Mouse (Mus musculus) liver, embryonic 16.5 days (tissue): ENCODE data around the gene Nhsl2. TPM values are rescaled to one million over a fixed set of nuclear protein-coding genes. Genes with fewer than 3 reads are reported as not detected.

Experiments
- ATAC-seq: fragments of 200-750 bp; cut with Nextera tagmentation; 2 replicates; pipeline ENCODE4 v1.8.0; 2017; ENCODE audit warnings: low read depth, mild to moderate bottlenecking, moderate number of reproducible peaks, moderate library complexity
- H3K27ac ChIP-seq: fragments of 300-500 bp; sonication (generic); 2 replicates; pipeline ENCODE4 v1.5.1; 2014; ENCODE audit warnings: mild to moderate bottlenecking, low read length
- H3K27me3 ChIP-seq: fragments of 300-500 bp; sonication (generic); 2 replicates; pipeline ENCODE4 v1.6.1; 2014; ENCODE audit warnings: low read depth, low read length, mixed read lengths; ENCODE audit not compliant: control insufficient read depth, insufficient read depth
- H3K36me3 ChIP-seq: fragments of 300-500 bp; sonication (generic); 2 replicates; pipeline ENCODE4 v1.6.1; 2014; ENCODE audit warnings: mild to moderate bottlenecking; ENCODE audit not compliant: control insufficient read depth, insufficient read depth
- H3K4me1 ChIP-seq: fragments of 300-500 bp; sonication (generic); 2 replicates; pipeline ENCODE4 v1.6.1; 2014; ENCODE audit warnings: low read depth, low read length, mixed read lengths; ENCODE audit not compliant: control insufficient read depth
- H3K4me2 ChIP-seq: fragments of 300-500 bp; sonication (generic); 2 replicates; pipeline ENCODE4 v1.6.1; 2014; ENCODE audit warnings: low read depth, low read length, mixed read lengths
- H3K4me3 ChIP-seq: fragments of 300-500 bp; sonication (generic); 2 replicates; pipeline ENCODE4 v1.5.1; 2014; ENCODE audit warnings: low read depth, mild to moderate bottlenecking, low read length
- H3K9ac ChIP-seq: fragments of 300-500 bp; sonication (generic); 2 replicates; pipeline ENCODE4 v1.6.1; 2014; ENCODE audit warnings: low read depth, low read length
- H3K9me3 ChIP-seq: fragments of 300-500 bp; sonication (generic); replicated peaks from 2 replicates; pipeline ENCODE4 v1.6.1; 2016; ENCODE audit warnings: low read length; ENCODE audit not compliant: control insufficient read depth
- WGBS: fragments of 180-500 bp; shearing (Covaris S2); extraction: QIAGEN DNeasy Blood & Tissue Kit; methylation state at CpG from one replicate; pipeline ENCODE4 v1.1.7; 2014; ENCODE audit not compliant: insufficient replicate concordance; 5-methylcytosine and 5-hydroxymethylcytosine counted together
- polyA plus RNA-seq: library from polyadenylated mRNA; unstranded; fragments of >200 nt; fragmentation: Nextera tagmentation; extraction: Ambion mirVana; gene quantifications from 2 replicates; pipeline ENCODE4 v1.2.1, GENCODE M21; 2015

Nhsl2 gene
- polyA plus RNA-seq, 1 experiment from 2014 or later = 1.7 TPM

- Histone ChIP-seq H3K4me1 (no peaks in the 10 kb centered on the region), H3K9ac (no peak overlapping the region), H3K9me3 (no peaks in the 10 kb centered on the region), H3K36me3 (no peaks in the 10 kb centered on the region), H3K27me3 (no peaks in the 10 kb centered on the region; the same call in 1 of the 2 replicates), H3K4me2 (no peak overlapping the region), H3K27ac (no peak overlapping the region), H3K4me3 (no peak overlapping the region)
- 36% methylated on average over 2 of the region's 2 CpGs for WGBS
- no peak for ATAC-seq
These were observed 132.3 kb downstream of the Nhsl2 start for GRCm38 (mm10) chrX:101981450-101981849.

GRCm38 (mm10) chrX:101983638-101984037 lies 134.5 kb downstream of the Nhsl2 start:
- WGBS = 47% methylated on average over 6 of the region's 6 CpGs
- Histone ChIP-seq H3K4me3 (no peak overlapping the region), H3K27me3 (peaks cover 2% of the 10 kb centered on the region; the same call in 1 of the 2 replicates), H3K27ac (no peak overlapping the region), H3K9me3 (no peaks in the 10 kb centered on the region), H3K4me1 (no peaks in the 10 kb centered on the region), H3K4me2 (no peak overlapping the region), H3K9ac (no peak overlapping the region), H3K36me3 (no peaks in the 10 kb centered on the region)
- ATAC-seq = no peak

GRCm38 (mm10) chrX:101986657-101987367 lies 137.6 kb downstream of the Nhsl2 start:
- H3K27me3 ChIP-seq = peaks cover 2% of the 10 kb centered on the region; the same call in 1 of the 2 replicates
- H3K36me3 ChIP-seq = no peaks in the 10 kb centered on the region
- no peak overlapping the region for H3K4me3 ChIP-seq
- WGBS = 50% methylated on average over 9 of the region's 9 CpGs
- no peak overlapping the region for H3K9ac ChIP-seq
- no peak overlapping the region for H3K4me2 ChIP-seq
- no peak for ATAC-seq
- H3K4me1 ChIP-seq = no peaks in the 10 kb centered on the region
- H3K27ac ChIP-seq = no peak overlapping the region
- no peaks in the 10 kb centered on the region for H3K9me3 ChIP-seq

- Histone ChIP-seq H3K9me3 (no peaks in the 10 kb centered on the region), H3K4me1 (no peaks in the 10 kb centered on the region), H3K4me2 (no peak overlapping the region), H3K4me3 (no peak overlapping the region), H3K36me3 (no peaks in the 10 kb centered on the region), H3K27ac (no peak overlapping the region), H3K27me3 (no peaks in the 10 kb centered on the region; the same call in 1 of the 2 replicates), H3K9ac (no peak overlapping the region)
- ATAC-seq = no peak
- 44% methylated on average over 12 of the region's 12 CpGs for WGBS
These were observed 144.8 kb downstream of the Nhsl2 start for GRCm38 (mm10) chrX:101993841-101994571.

GRCm38 (mm10) chrX:101996726-101997125 lies 147.5 kb downstream of the Nhsl2 start:
- Histone ChIP-seq H3K36me3 (no peaks in the 10 kb centered on the region), H3K9me3 (no peaks in the 10 kb centered on the region), H3K4me1 (no peaks in the 10 kb centered on the region), H3K4me2 (no peak overlapping the region), H3K27me3 (peaks cover 4% of the 10 kb centered on the region; the same call in 1 of the 2 replicates), H3K9ac (no peak overlapping the region), H3K27ac (no peak overlapping the region), H3K4me3 (no peak overlapping the region)
- 44% methylated on average over 2 of the region's 2 CpGs for WGBS
- ATAC-seq = no peak

- Histone ChIP-seq H3K27me3 (peaks cover 28% of the 10 kb centered on the region), H3K27ac (no peak overlapping the region), H3K4me2 (no peak overlapping the region), H3K4me1 (no peaks in the 10 kb centered on the region), H3K4me3 (no peak overlapping the region), H3K36me3 (no peaks in the 10 kb centered on the region), H3K9ac (no peak overlapping the region), H3K9me3 (no peaks in the 10 kb centered on the region)
- no peak for ATAC-seq
- WGBS = 27% methylated on average over 20 of the region's 20 CpGs
These were observed 154.6 kb downstream of the Nhsl2 start for GRCm38 (mm10) chrX:102003632-102004315.

- no peak for ATAC-seq
- H3K27me3 ChIP-seq = peaks cover 28% of the 10 kb centered on the region
These were observed 155.2 kb downstream of the Nhsl2 start for GRCm38 (mm10) chrX:102004370-102004769.

GRCm38 (mm10) chrX:102005141-102005641 lies 156.0 kb downstream of the Nhsl2 start:
- Histone ChIP-seq H3K4me1 (no peaks in the 10 kb centered on the region), H3K9ac (no peak overlapping the region), H3K9me3 (no peaks in the 10 kb centered on the region), H3K4me3 (no peak overlapping the region), H3K4me2 (no peak overlapping the region), H3K36me3 (no peaks in the 10 kb centered on the region), H3K27ac (no peak overlapping the region), H3K27me3 (peaks cover 24% of the 10 kb centered on the region)
- 22% methylated on average over 8 of the region's 10 CpGs for WGBS
- ATAC-seq = no peak

More at GRCm38 (mm10) chrX:102004370-102004769, 155.2 kb downstream of the Nhsl2 start:
- H3K36me3 ChIP-seq = no peaks in the 10 kb centered on the region
- no peaks in the 10 kb centered on the region for H3K4me1 ChIP-seq
- 20% methylated on average over 7 of the region's 7 CpGs for WGBS
- H3K9me3 ChIP-seq = no peaks in the 10 kb centered on the region
- no peak overlapping the region for H3K9ac ChIP-seq
- no peak overlapping the region for H3K4me3 ChIP-seq
- no peak overlapping the region for H3K4me2 ChIP-seq
- H3K27ac ChIP-seq = no peak overlapping the region
